Comparison of ENCODE assay signal across 24 mouse cellular contexts in the genomic region with DNA sequence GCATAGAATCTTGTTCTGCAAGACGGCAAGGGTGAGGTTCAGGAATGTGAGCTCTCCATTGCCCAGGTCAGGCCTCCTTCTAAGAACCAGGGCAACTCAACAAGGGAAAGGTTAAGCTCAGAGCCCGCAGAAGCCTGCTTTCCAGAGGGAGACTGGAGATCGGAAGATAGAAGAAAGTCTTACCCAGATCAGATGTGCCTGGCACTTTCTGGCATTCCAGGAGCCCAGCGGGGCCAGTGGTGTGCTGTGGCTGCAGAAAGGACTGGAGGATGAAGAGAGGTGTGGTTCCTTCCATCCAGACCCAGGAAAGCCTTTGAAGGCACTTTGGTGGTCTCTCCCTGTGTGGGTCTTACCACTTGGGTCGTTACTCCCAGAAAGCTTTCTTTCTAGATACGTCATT.
"Had no signal": no experiment of that assay in that cellular context is flagged by ENCODE, and none has a peak within 500 bp of the region (broad histone marks: within the 10 kb centered on the region; RNA-seq: fewer than 3 reads in every experiment).

No protein-coding gene starts in this region.

- DNase-seq: forebrain, postnatal 0 days; gastrocnemius, postnatal 14 days; gastrocnemius, postnatal 36 days; heart, adult 18-20 months; heart, postnatal 10 days; kidney, adult 11 months; kidney, adult 2 months; kidney, adult 9 months; kidney, postnatal 14 days; kidney, postnatal 36 days; liver; liver, embryonic 13.5 days had no signal

- H3K4me3 ChIP-seq: heart, embryonic 12.5 days; hindbrain, embryonic 12.5 days; hindbrain, embryonic 15.5 days; intestine, embryonic 15.5 days; kidney, embryonic 15.5 days; left cerebral cortex, adult 2 months; limb, embryonic 10.5 days; limb, embryonic 12.5 days; liver, embryonic 13.5 days; liver, embryonic 15.5 days had no signal

- H3K4me2 ChIP-seq: heart, embryonic 12.5 days; hindbrain, embryonic 12.5 days; hindbrain, embryonic 15.5 days; intestine, embryonic 15.5 days; kidney, embryonic 15.5 days; limb, embryonic 12.5 days; liver, embryonic 11.5 days; liver, embryonic 13.5 days; liver, embryonic 15.5 days had no signal

- H3K27ac ChIP-seq: hindbrain, embryonic 12.5 days; hindbrain, embryonic 15.5 days; hindbrain, postnatal 0 days; intestine, embryonic 15.5 days; kidney, embryonic 15.5 days; kidney, postnatal 0 days; left cerebral cortex, adult 2 months; limb, embryonic 10.5 days; limb, embryonic 12.5 days; liver, embryonic 13.5 days; liver, embryonic 15.5 days had no signal

- H3K27me3 ChIP-seq: heart, embryonic 12.5 days; hindbrain, embryonic 15.5 days; intestine, embryonic 15.5 days; liver, embryonic 13.5 days; liver, embryonic 15.5 days had no signal

- H3K4me1 ChIP-seq: hindbrain, embryonic 12.5 days; liver, embryonic 13.5 days; liver, embryonic 15.5 days had no signal

- H3K36me3 ChIP-seq: heart, embryonic 12.5 days; hindbrain, embryonic 12.5 days; hindbrain, embryonic 15.5 days; intestine, embryonic 15.5 days; kidney, embryonic 15.5 days; limb, embryonic 10.5 days; limb, embryonic 12.5 days; liver, embryonic 13.5 days; liver, embryonic 15.5 days had no signal

- H3K9me3 ChIP-seq: heart, embryonic 12.5 days; hindbrain, embryonic 12.5 days; hindbrain, embryonic 15.5 days; intestine, embryonic 15.5 days; kidney, embryonic 15.5 days; limb, embryonic 10.5 days; limb, embryonic 12.5 days; liver, embryonic 13.5 days; liver, embryonic 15.5 days had no signal

- ATAC-seq: forebrain, postnatal 0 days; hindbrain, postnatal 0 days; intestine, embryonic 15.5 days had no signal

- H3K9ac ChIP-seq: forebrain, postnatal 0 days; heart, embryonic 12.5 days; hindbrain, embryonic 12.5 days; hindbrain, embryonic 15.5 days; intestine, embryonic 15.5 days; kidney, embryonic 15.5 days; limb, embryonic 12.5 days; liver, embryonic 13.5 days; liver, embryonic 15.5 days had no signal
